16 mouse cellular contexts compared by ENCODE assay signal in genomic region chr16:43410613-43410974, GRCm38 (mm10).
DNase-seq lines count a peak whose midpoint lies in the region; ATAC-seq and TF ChIP-seq lines count a peak whose summit lies in the region.
"Had no signal": no experiment of that assay in that cellular context is flagged by ENCODE, and none has a peak within 500 bp of the region (broad histone marks: within the 10 kb centered on the region; RNA-seq: fewer than 3 reads in every experiment).

No protein-coding gene starts in this region.

- H3K4me2 ChIP-seq in forebrain, embryonic 16.5 days (ENCODE audit: low read length): no peak overlapping the region
- H3K4me2 ChIP-seq in forebrain, embryonic 12.5 days: no peak overlapping the region
- peak overlapping the region; percentile 97 for H3K4me2 ChIP-seq in CH12.LX (ENCODE audit: insufficient read depth, low read depth, poor library complexity, severe bottlenecking)
- H3K4me2 ChIP-seq: embryonic facial prominence, embryonic 13.5 days; heart, embryonic 11.5 days; hindbrain, embryonic 12.5 days; hindbrain, embryonic 15.5 days had no signal

- 0 out of 2 replicates have a peak overlapping the region, but pooled peaks have one; percentile 41 for H3K27ac ChIP-seq in forebrain, embryonic 16.5 days (ENCODE audit: low read length)
- H3K27ac ChIP-seq in forebrain, embryonic 12.5 days: no peak overlapping the region
- peak overlapping the region; percentile 80 for H3K27ac ChIP-seq in CH12.LX (ENCODE audit: insufficient read depth, low read depth)
- 0 out of 2 replicates have a peak overlapping the region, but pooled peaks have one; percentile 1 for H3K27ac ChIP-seq in olfactory bulb, adult 2 months (ENCODE audit: insufficient read depth, low read depth, low read length)
- H3K27ac ChIP-seq: embryonic facial prominence, embryonic 10.5 days; embryonic facial prominence, embryonic 13.5 days; hindbrain, embryonic 12.5 days; hindbrain, embryonic 15.5 days had no signal

- no peak for TF ChIP-seq EP300 in CH12.LX (IDR thresholded peaks at IDR 0.05; ENCODE audit: low read length)

- no peak overlapping the region for H3K9ac ChIP-seq in forebrain, embryonic 16.5 days (replicated peaks; ENCODE audit: low read depth, low read length)
- H3K9ac ChIP-seq in forebrain, embryonic 12.5 days: no peak overlapping the region
- H3K9ac ChIP-seq in CH12.LX (ENCODE audit: insufficient read depth, low read depth): peak overlapping the region; percentile 75
- H3K9ac ChIP-seq: embryonic facial prominence, embryonic 13.5 days; hindbrain, embryonic 12.5 days; hindbrain, embryonic 15.5 days had no signal

- WGBS in forebrain, embryonic 16.5 days: 51% methylated on average over 7 of the region's 7 CpGs
- 81% methylated on average over 7 of the region's 7 CpGs for WGBS in forebrain, embryonic 12.5 days
- 49% methylated on average over 7 of the region's 7 CpGs for WGBS in olfactory bulb, adult 2 months

- in situ Hi-C loops in CH12.LX (cut with MboI; ENCODE audit: low pct_ligation_motif_present, low pct_unique_long_range_greater_than_20kb, low sequenced_read_pairs): no loop called here

- TF ChIP-seq POLR2A in CH12.LX (IDR thresholded peaks at IDR 0.05; ENCODE audit: low read depth, low read length): peak; percentile 42; the same call in 1 of the 2 replicates
- TF ChIP-seq POLR2A in olfactory bulb, adult 2 months (IDR thresholded peaks at IDR 0.05; ENCODE audit: insufficient read depth, low read depth, low read length): no peak

- TF ChIP-seq RAD21 in CH12.LX (IDR thresholded peaks at IDR 0.05; ENCODE audit: low read depth, low read length): no peak; the same call in none of the 2 replicates

- H3K9me3 ChIP-seq in forebrain, embryonic 16.5 days (ENCODE audit: control insufficient read depth, low read length): no peaks in the 10 kb centered on the region
- no peaks in the 10 kb centered on the region for H3K9me3 ChIP-seq in forebrain, embryonic 12.5 days
- no peaks in the 10 kb centered on the region for H3K9me3 ChIP-seq in CH12.LX (replicated peaks; ENCODE audit: low read length)
- H3K9me3 ChIP-seq: embryonic facial prominence, embryonic 10.5 days; embryonic facial prominence, embryonic 13.5 days; G1E; hindbrain, embryonic 12.5 days; hindbrain, embryonic 15.5 days had no signal

- H3K36me3 ChIP-seq in forebrain, embryonic 16.5 days (ENCODE audit: control insufficient read depth, insufficient read depth): no peaks in the 10 kb centered on the region
- H3K36me3 ChIP-seq in forebrain, embryonic 12.5 days (replicated peaks): no peaks in the 10 kb centered on the region
- peaks cover 0 to 3% of the 10 kb centered on the region in 2 experiments for H3K36me3 ChIP-seq in CH12.LX (replicated peaks in 1 of 2; ENCODE audit: control insufficient read depth in 1 of 2, insufficient read depth in 1 of 2, low read length in 1 of 2)
- H3K36me3 ChIP-seq: embryonic facial prominence, embryonic 10.5 days; embryonic facial prominence, embryonic 13.5 days; G1E; hindbrain, embryonic 12.5 days; hindbrain, embryonic 15.5 days had no signal

- no peak overlapping the region for H3K4me3 ChIP-seq in forebrain, embryonic 16.5 days (replicated peaks; ENCODE audit: low read length)
- H3K4me3 ChIP-seq in forebrain, embryonic 12.5 days (replicated peaks): no peak overlapping the region
- peak overlapping the region; percentile 37 to 62 (median 55) for H3K4me3 ChIP-seq in CH12.LX (replicated peaks in 1 of 3; ENCODE audit: low read depth in 2 of 3, low read length in 2 of 3, poor library complexity in 1 of 3)
- H3K4me3 ChIP-seq in olfactory bulb, adult 2 months (ENCODE audit: insufficient read depth, low read depth, low read length): no peak overlapping the region
- H3K4me3 ChIP-seq: embryonic facial prominence, embryonic 10.5 days; embryonic facial prominence, embryonic 13.5 days; erythroblast, embryonic 14.5 days; hindbrain, embryonic 12.5 days; hindbrain, embryonic 15.5 days had no signal

- no peak for DNase-seq in cerebellum, postnatal 36 days
- peak; percentile 48 for DNase-seq in CH12.LX (ENCODE audit: extremely low read depth)
- DNase-seq in spleen, postnatal 4 days (ENCODE audit: low spot score in 2 of 2): no peak
- DNase-seq: heart, adult 11 months had no signal

- ATAC-seq in cerebellum, adult (ENCODE audit: insufficient number of reproducible peaks, low FRiP score, low TSS enrichment): 0 out of 2 replicates have a peak, but pooled peaks have one; percentile 6
- ATAC-seq in forebrain, embryonic 16.5 days: no peak
- no peak for ATAC-seq in forebrain, embryonic 12.5 days (ENCODE audit: low FRiP score)
- ATAC-seq: intestine, postnatal 0 days had no signal

- peaks cover 34% of the 10 kb centered on the region for H3K79me2 ChIP-seq in CH12.LX (replicated peaks; ENCODE audit: control insufficient read depth, extremely low read depth, insufficient read depth, poor library complexity, severe bottlenecking)

- no peak for TF ChIP-seq CTCF in CH12.LX (conservative IDR thresholded peaks at IDR 0.05 in 1 of 2, IDR thresholded peaks at IDR 0.05 in 1 of 2; ENCODE audit: low read depth in 2 of 2, low read length in 2 of 2)
- TF ChIP-seq CTCF in olfactory bulb, adult 2 months (IDR thresholded peaks at IDR 0.05; ENCODE audit: insufficient read depth, low read depth, low read length): no peak

- dilution Hi-C loops in CH12.LX (cut with MboI; ENCODE audit: extremely low pct_ligation_motif_present, extremely low pct_unique_long_range_greater_than_20kb, low sequenced_read_pairs): no loop called here

- no peaks in the 10 kb centered on the region for H3K27me3 ChIP-seq in forebrain, embryonic 16.5 days (replicated peaks; ENCODE audit: control insufficient read depth, insufficient read depth, low read length)
- no peaks in the 10 kb centered on the region for H3K27me3 ChIP-seq in forebrain, embryonic 12.5 days
- H3K27me3 ChIP-seq in CH12.LX (replicated peaks): no peaks in the 10 kb centered on the region
- H3K27me3 ChIP-seq: embryonic facial prominence, embryonic 13.5 days; hindbrain, embryonic 12.5 days; hindbrain, embryonic 15.5 days had no signal

- H3K4me1 ChIP-seq in forebrain, embryonic 16.5 days (replicated peaks; ENCODE audit: control insufficient read depth, insufficient read depth, low read length): peaks cover 28% of the 10 kb centered on the region
- peaks cover 21% of the 10 kb centered on the region for H3K4me1 ChIP-seq in forebrain, embryonic 12.5 days
- H3K4me1 ChIP-seq in CH12.LX (ENCODE audit: control insufficient read depth in 1 of 2, insufficient read depth in 2 of 2): peaks cover 18 to 85% of the 10 kb centered on the region in 2 experiments
- H3K4me1 ChIP-seq in olfactory bulb, adult 2 months (ENCODE audit: control insufficient read depth, insufficient read depth, low read length): peaks cover 5% of the 10 kb centered on the region

TF ChIP-seq in CH12.LX, 34 proteins besides CTCF, POLR2A, EP300 and RAD21 (continues in another document):
- peak; percentile 98 for TF ChIP-seq BHLHE40 (IDR thresholded peaks at IDR 0.05; ENCODE audit: low read depth, low read length)
- TF ChIP-seq USF2 (conservative IDR thresholded peaks at IDR 0.05; ENCODE audit: low read depth, low read length): no peak
- no peak for TF ChIP-seq JUN (IDR thresholded peaks at IDR 0.05; ENCODE audit: insufficient read depth, low read depth, low read length)
- peak; percentile 63; the same call in 1 of the 2 replicates for TF ChIP-seq MXI1 (IDR thresholded peaks at IDR 0.05; ENCODE audit: low read depth, low read length)
- no peak for TF ChIP-seq KAT2A (IDR thresholded peaks at IDR 0.05; ENCODE audit: insufficient replicate concordance, low read length)
- no peak for TF ChIP-seq TBP (conservative IDR thresholded peaks at IDR 0.05; ENCODE audit: low read depth, low read length)
- TF ChIP-seq ETS1 (conservative IDR thresholded peaks at IDR 0.05; ENCODE audit: low read depth, low read length): 0 out of 2 replicates have a peak, but pooled peaks have one; percentile 26
- no peak for TF ChIP-seq HCFC1 (IDR thresholded peaks at IDR 0.05; ENCODE audit: low read depth, low read length)
- no peak; the same call in none of the 2 replicates for TF ChIP-seq CHD1 (IDR thresholded peaks at IDR 0.05; ENCODE audit: low read depth, low read length)
- TF ChIP-seq GABPA (IDR thresholded peaks at IDR 0.05; ENCODE audit: insufficient replicate concordance, low read depth, low read length): no peak
- no peak for TF ChIP-seq ZC3H11A (IDR thresholded peaks at IDR 0.05; ENCODE audit: low read depth, low read length)
- no peak for TF ChIP-seq ZKSCAN1 (IDR thresholded peaks at IDR 0.05; ENCODE audit: borderline replicate concordance, low read depth, low read length)
- TF ChIP-seq IRF4 (IDR thresholded peaks at IDR 0.05; ENCODE audit: low read depth, low read length): 0 out of 2 replicates have a peak, but pooled peaks have one; percentile 38
- no peak for TF ChIP-seq MAZ (IDR thresholded peaks at IDR 0.05; ENCODE audit: low read depth, low read length)
- no peak for TF ChIP-seq MEF2A (IDR thresholded peaks at IDR 0.05; ENCODE audit: borderline replicate concordance, low read depth, low read length)
- 0 out of 2 replicates have a peak, but pooled peaks have one; percentile 58 for TF ChIP-seq SIN3A (IDR thresholded peaks at IDR 0.05; ENCODE audit: low read length)
- peak; percentile 89 for TF ChIP-seq MAX (IDR thresholded peaks at IDR 0.05; ENCODE audit: low read length)
- TF ChIP-seq CHD2 (IDR thresholded peaks at IDR 0.05; ENCODE audit: low read length): no peak
- no peak for TF ChIP-seq USF1 (IDR thresholded peaks at IDR 0.05; ENCODE audit: low read depth, low read length)
- TF ChIP-seq ZMIZ1 (IDR thresholded peaks at IDR 0.05; ENCODE audit: low read depth, low read length): no peak
- TF ChIP-seq PAX5 (IDR thresholded peaks at IDR 0.05; ENCODE audit: low read length): no peak
- TF ChIP-seq MAFK (IDR thresholded peaks at IDR 0.05; ENCODE audit: insufficient replicate concordance, low read length): no peak
- TF ChIP-seq NELFE (IDR thresholded peaks at IDR 0.05; ENCODE audit: low read depth, low read length): no peak
- no peak for TF ChIP-seq RCOR1 (conservative IDR thresholded peaks at IDR 0.05; ENCODE audit: low read depth, low read length)
- no peak for TF ChIP-seq NRF1 (IDR thresholded peaks at IDR 0.05; ENCODE audit: low read depth, low read length)
- TF ChIP-seq E2F4 (IDR thresholded peaks at IDR 0.05; ENCODE audit: insufficient replicate concordance, low read depth, low read length): no peak
- TF ChIP-seq UBTF (IDR thresholded peaks at IDR 0.05; ENCODE audit: low read depth, low read length): no peak
- TF ChIP-seq JUND (conservative IDR thresholded peaks at IDR 0.05; ENCODE audit: low read depth, low read length): no peak
- TF ChIP-seq ELF1 (IDR thresholded peaks at IDR 0.05; ENCODE audit: low read depth, low read length): no peak
- no peak for TF ChIP-seq ZNF384 (IDR thresholded peaks at IDR 0.05; ENCODE audit: low read depth, low read length)
- peak; percentile 93 for TF ChIP-seq MYC (IDR thresholded peaks at IDR 0.05; ENCODE audit: low read depth, low read length)
- TF ChIP-seq SMC3 (IDR thresholded peaks at IDR 0.05; ENCODE audit: low read depth, low read length): no peak

Comparison
In these comparisons a context has a peak if more than half of its experiments do, and no peak if none do; other contexts are left out.
1. H3K4me3 ChIP-seq: peak in CH12.LX (3 of 3); none in forebrain, embryonic 16.5 days (single experiment), forebrain, embryonic 12.5 days (single experiment) and olfactory bulb, adult 2 months (single experiment).